Mouse (Mus musculus) myocyte (in vitro differentiated cells): ENCODE measurements around the gene Msh3.

Experiments used
- E2F4 ChIP-seq: IDR thresholded peaks from one replicate; pipeline ENCODE4 v1.6.1; 2011; ENCODE audit warnings: mild to moderate bottlenecking, control low read depth, moderate library complexity; ENCODE audit not compliant: insufficient read depth
- MAX ChIP-seq: IDR thresholded peaks from one replicate; pipeline ENCODE4 v1.6.1; 2011; ENCODE audit warnings: low read depth, mild to moderate bottlenecking, control low read depth
- MYOG ChIP-seq, 3 experiments: IDR thresholded peaks; one replicate each; pipeline ENCODE4 v1.6.1; 2011; ENCODE audit warnings: control low read depth in 2 of 3, low read depth in 2 of 3, mild to moderate bottlenecking in 2 of 3; ENCODE audit not compliant: insufficient read length in 2 of 3, control insufficient read depth in 1 of 3, insufficient read depth in 1 of 3
- POLR2A ChIP-seq: IDR thresholded peaks from one replicate; pipeline ENCODE4 v1.6.1; 2011; ENCODE audit warnings: low read depth, mild to moderate bottlenecking, control low read depth, moderate library complexity; ENCODE audit not compliant: insufficient read length
- TCF3 ChIP-seq: IDR thresholded peaks from one replicate; pipeline ENCODE4 v1.6.1; 2011; ENCODE audit warnings: low read depth, control low read depth; ENCODE audit not compliant: insufficient read length

- TF ChIP-seq E2F4 (no peak), POLR2A (no peak), MYOG (IDR thresholded peaks at IDR 0.05; ENCODE audit: control insufficient read depth in 1 of 3, insufficient read depth in 1 of 3, insufficient read length in 2 of 3, low read depth in 2 of 3) (no peak), MAX (no peak), TCF3 (no peak)
Measured at GRCm38 (mm10) chr13:92274274-92275198, 80.3 kb downstream of the Msh3 start.
